Mouse (Mus musculus): ENCODE results near the gene Hist1h4h. TPM values are rescaled to one million over a fixed set of nuclear protein-coding genes. Genes with fewer than 3 reads are reported as not detected.
"Not testable (repeated sequence)": the region's sequence is repeated elsewhere in the genome, so short reads cannot be mapped to it uniquely, and the experiment has no call there.

Hist1h4h gene
- total RNA-seq, 1 experiment from 2014 or later = 161 TPM

GRCm38 (mm10) chr13:23546694-23547093 is 15.8 kb downstream of the Hist1h4h start:
- ATAC-seq (ENCODE audit: extremely low read depth, insufficient number of reproducible peaks, low FRiP score, poor library complexity, severe bottlenecking) = no peak

- ATAC-seq (ENCODE audit: extremely low read depth, insufficient number of reproducible peaks, low FRiP score, poor library complexity, severe bottlenecking) = no peak
Measured at GRCm38 (mm10) chr13:23550761-23551145, 19.9 kb downstream of the Hist1h4h start.

GRCm38 (mm10) chr13:23551146-23551834 is 20.4 kb downstream of the Hist1h4h start, which contains the start of gene Hist1h4f:
Gene Hist1h4f (minus strand): TSS chr13:23551648.
- peak; percentile 70 for ATAC-seq (ENCODE audit: extremely low read depth, insufficient number of reproducible peaks, low FRiP score, poor library complexity, severe bottlenecking)

GRCm38 (mm10) chr13:23551931-23552914 is 21.4 kb downstream of the Hist1h4h start:
- no peak for ATAC-seq (ENCODE audit: extremely low read depth, insufficient number of reproducible peaks, low FRiP score, poor library complexity, severe bottlenecking)

- ATAC-seq (ENCODE audit: extremely low read depth, insufficient number of reproducible peaks, low FRiP score, poor library complexity, severe bottlenecking) = no peak
Measured at GRCm38 (mm10) chr13:23552962-23553361, 22.1 kb downstream of the Hist1h4h start, which contains the start of gene Hist1h1d. Gene Hist1h1d (plus strand): TSS chr13:23553262.

GRCm38 (mm10) chr13:23554393-23554792 is 23.5 kb downstream of the Hist1h4h start:
- ATAC-seq (ENCODE audit: extremely low read depth, insufficient number of reproducible peaks, low FRiP score, poor library complexity, severe bottlenecking) = no peak

- peak; percentile 72 for ATAC-seq (ENCODE audit: extremely low read depth, insufficient number of reproducible peaks, low FRiP score, poor library complexity, severe bottlenecking)
Measured at GRCm38 (mm10) chr13:23554925-23555838, 24.3 kb downstream of the Hist1h4h start.

GRCm38 (mm10) chr13:23555839-23556416 is 25.1 kb downstream of the Hist1h4h start:
- peak; percentile 58; the same call in 1 of the 2 replicates for ATAC-seq (ENCODE audit: extremely low read depth, insufficient number of reproducible peaks, low FRiP score, poor library complexity, severe bottlenecking)

- ATAC-seq (ENCODE audit: extremely low read depth, insufficient number of reproducible peaks, low FRiP score, poor library complexity, severe bottlenecking) = no peak
Measured at GRCm38 (mm10) chr13:23556906-23557305, 26.1 kb downstream of the Hist1h4h start.

GRCm38 (mm10) chr13:23560699-23561098 is 29.8 kb downstream of the Hist1h4h start:
- ATAC-seq (ENCODE audit: extremely low read depth, insufficient number of reproducible peaks, low FRiP score, poor library complexity, severe bottlenecking) = not testable (repeated sequence)

GRCm38 (mm10) chr13:23561531-23561882 is 30.7 kb downstream of the Hist1h4h start:
- not testable (repeated sequence) for ATAC-seq (ENCODE audit: extremely low read depth, insufficient number of reproducible peaks, low FRiP score, poor library complexity, severe bottlenecking)

GRCm38 (mm10) chr13:23561883-23562659 is 31.2 kb downstream of the Hist1h4h start, which contains the start of gene Hist1h3e:
Gene Hist1h3e (minus strand): TSS chr13:23562369.
- peak; percentile 94 for ATAC-seq (ENCODE audit: extremely low read depth, insufficient number of reproducible peaks, low FRiP score, poor library complexity, severe bottlenecking)

GRCm38 (mm10) chr13:23562699-23563462 is 32.0 kb downstream of the Hist1h4h start:
- ATAC-seq (ENCODE audit: extremely low read depth, insufficient number of reproducible peaks, low FRiP score, poor library complexity, severe bottlenecking) = peak; percentile 45; the same call in 1 of the 2 replicates

- ATAC-seq (ENCODE audit: extremely low read depth, insufficient number of reproducible peaks, low FRiP score, poor library complexity, severe bottlenecking) = no peak
Measured at GRCm38 (mm10) chr13:23564482-23564881, 33.6 kb downstream of the Hist1h4h start.

- not testable (repeated sequence) for ATAC-seq (ENCODE audit: extremely low read depth, insufficient number of reproducible peaks, low FRiP score, poor library complexity, severe bottlenecking)
Measured at GRCm38 (mm10) chr13:23570261-23571021, 39.6 kb downstream of the Hist1h4h start.

- ATAC-seq (ENCODE audit: extremely low read depth, insufficient number of reproducible peaks, low FRiP score, poor library complexity, severe bottlenecking) = peak; percentile 84
Measured at GRCm38 (mm10) chr13:23571022-23571503, 40.2 kb downstream of the Hist1h4h start, which contains the start of the genes Hist1h2ae and Hist1h2bg. Gene Hist1h2ae (minus strand): TSS chr13:23571220. Gene Hist1h2bg (plus strand): TSS chr13:23571396.
